Mouse (Mus musculus) kidney, adult 2 months (tissue): ENCODE measurements around the gene Tm9sf2. TPM values are rescaled to one million over a fixed set of nuclear protein-coding genes. Genes with fewer than 3 reads are reported as not detected.

Experiments
- DNase-seq: peaks from one replicate; pipeline ENCODE4 v3.0.0; 2021
- H3K27ac ChIP-seq: fragments of 200-500 bp; 2 replicates; pipeline ENCODE4 v1.5.1; 2012; ENCODE audit warnings: low read depth, low read length, control low read depth, inconsistent platforms; ENCODE audit not compliant: insufficient read depth
- H3K27me3 ChIP-seq: fragments of 200-500 bp; replicated peaks from 2 replicates; pipeline ENCODE4 v1.6.1; 2012; ENCODE audit warnings: mild to moderate bottlenecking, moderate library complexity, low read length, inconsistent platforms; ENCODE audit not compliant: control insufficient read depth, insufficient read depth
- H3K36me3 ChIP-seq: fragments of 200-500 bp; 2 replicates; pipeline ENCODE4 v1.6.1; 2012; ENCODE audit warnings: mild to moderate bottlenecking, moderate library complexity, low read length, inconsistent platforms; ENCODE audit not compliant: control insufficient read depth, insufficient read depth
- H3K4me1 ChIP-seq: fragments of 200-500 bp; 2 replicates; pipeline ENCODE4 v1.6.1; 2011; ENCODE audit warnings: low read length; ENCODE audit not compliant: control insufficient read depth, insufficient read depth
- H3K4me3 ChIP-seq: fragments of 200-500 bp; 2 replicates; pipeline ENCODE4 v1.5.1; 2011; ENCODE audit warnings: mild to moderate bottlenecking, low read depth, low read length, control low read depth; ENCODE audit not compliant: insufficient read depth
- CTCF ChIP-seq: fragments of 200-500 bp; conservative IDR thresholded peaks from 2 replicates; pipeline ENCODE4 v1.5.1; 2011; ENCODE audit warnings: low read depth, mild to moderate bottlenecking, control low read depth, low read length, moderate library complexity, mixed read lengths; ENCODE audit not compliant: insufficient read depth, insufficient read length
- POLR2A ChIP-seq: fragments of 200-500 bp; IDR thresholded peaks from one replicate; pipeline ENCODE4 v1.6.1; 2011; ENCODE audit warnings: low read depth, low read length, control low read depth
- WGBS: fragments of 180-500 bp; shearing (Covaris S2); methylation state at CpG from one replicate; pipeline ENCODE4 v1.1.7; 2018; 5-methylcytosine and 5-hydroxymethylcytosine counted together
- polyA plus RNA-seq: library from polyadenylated mRNA; depleted of rRNA; stranded (reverse); fragments of >200 nt; gene quantifications from 2 replicates; pipeline ENCODE4 v1.2.3, GENCODE M21; 2012

The Tm9sf2 gene
- polyA plus RNA-seq, 1 experiment = 136 TPM

DNA sequence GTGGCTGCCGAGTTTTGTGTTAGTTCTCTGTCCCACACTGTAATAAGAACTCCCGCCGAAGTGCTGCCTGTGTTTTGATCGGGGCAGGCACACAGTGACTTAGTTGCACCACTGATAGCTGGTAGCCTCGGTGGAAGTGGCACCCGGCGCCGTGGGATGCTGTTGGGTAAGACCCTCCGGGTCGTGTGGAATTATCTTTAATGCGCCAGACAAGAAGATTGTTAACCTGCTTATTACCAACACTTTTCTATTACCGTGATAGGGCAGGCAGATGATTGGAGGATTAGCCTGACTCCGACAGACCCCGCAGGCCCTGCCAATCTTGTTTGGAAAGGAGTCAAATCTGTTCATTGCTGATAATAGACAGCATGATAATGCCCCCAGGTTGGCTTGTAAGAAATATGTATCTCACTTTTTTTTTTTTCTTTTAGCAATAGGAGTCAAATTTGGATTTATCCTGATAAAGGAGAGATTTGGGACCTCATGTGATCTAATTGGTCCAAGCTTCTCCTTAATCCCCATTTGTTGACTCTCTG lies 69.5 kb downstream of the Tm9sf2 start:
- H3K27me3 ChIP-seq = no peaks in the 10 kb centered on the region
- no peaks in the 10 kb centered on the region for H3K36me3 ChIP-seq

DNA sequence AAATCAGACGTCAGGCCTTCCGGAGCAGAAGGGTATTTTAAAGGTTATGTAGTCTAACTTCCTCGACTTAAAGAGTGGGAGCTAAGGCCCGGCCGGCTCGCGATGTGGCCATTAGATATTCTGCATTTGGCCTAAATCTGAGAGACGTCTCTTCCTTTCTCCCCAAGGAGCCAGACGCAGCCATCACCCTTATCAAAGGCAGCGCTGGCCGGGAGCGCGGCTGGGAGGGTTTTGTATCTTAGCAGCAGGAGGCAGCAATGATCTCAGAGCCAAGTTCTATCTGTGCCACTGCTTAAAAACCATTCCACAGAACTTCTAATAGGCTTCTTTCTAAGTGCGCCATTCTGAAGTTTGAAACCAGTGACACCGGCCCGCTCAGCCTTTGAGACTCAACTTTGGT lies 72.4 kb downstream of the Tm9sf2 start:
- H3K27ac ChIP-seq = no peak overlapping the region
- DNase-seq = no peak
- H3K27me3 ChIP-seq = no peaks in the 10 kb centered on the region
- TF ChIP-seq POLR2A = no peak
- no peak for TF ChIP-seq CTCF
- H3K4me1 ChIP-seq = peaks cover 3% of the 10 kb centered on the region; the same call in 1 of the 2 replicates
- H3K36me3 ChIP-seq = no peaks in the 10 kb centered on the region
- 87% methylated on average over 16 of the region's 16 CpGs for WGBS
- no peak overlapping the region for H3K4me3 ChIP-seq

More for the DNA sequence above, 69.5 kb downstream of the Tm9sf2 start:
- Histone ChIP-seq H3K4me3 (no peak overlapping the region), H3K4me1 (no peaks in the 10 kb centered on the region), H3K27ac (no peak overlapping the region)
- TF ChIP-seq CTCF (no peak), POLR2A (no peak)
- WGBS = 85% methylated on average over 14 of the region's 14 CpGs
- no peak for DNase-seq

DNA sequence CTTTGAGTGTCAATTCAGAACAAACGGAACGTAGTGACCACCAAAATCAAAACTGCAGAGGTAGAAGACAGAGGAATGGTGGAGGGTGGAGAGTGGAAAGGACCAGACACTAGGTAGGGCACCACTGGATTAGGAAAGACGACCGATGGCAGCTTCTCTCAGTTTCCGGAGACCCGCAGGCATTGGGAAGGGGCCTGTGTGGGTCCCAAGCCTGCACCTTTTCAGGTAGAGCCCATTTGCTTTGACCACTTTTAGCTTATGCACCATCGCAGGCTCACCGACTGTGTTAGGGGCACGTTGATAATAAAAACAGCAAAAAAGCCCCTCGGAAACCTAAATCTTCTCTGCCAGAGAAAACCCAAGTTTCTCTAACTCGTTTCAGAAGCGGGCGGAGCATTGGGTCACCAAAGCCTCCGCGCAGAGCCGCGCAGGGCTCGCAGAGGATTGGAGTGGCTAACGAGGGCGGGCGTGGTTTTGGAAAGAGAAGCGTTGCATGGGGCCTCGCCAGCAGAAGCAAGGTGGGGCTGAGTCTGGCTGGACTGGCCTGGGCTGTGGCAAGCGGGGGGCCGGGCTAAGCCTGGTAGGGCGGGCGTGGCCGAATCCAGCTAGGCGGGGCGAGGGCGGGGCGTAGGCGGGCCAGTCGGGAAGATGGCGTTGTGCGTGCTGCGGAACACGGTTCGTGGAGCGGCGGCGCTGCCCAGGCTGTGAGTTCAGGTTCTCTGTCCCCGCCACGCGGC lies 74.4 kb downstream of the Tm9sf2 start, which contains the start of gene Clybl:
Gene Clybl, plus strand, starts transcription at position 627 of the 737 bp plus-strand sequence.
- H3K27ac ChIP-seq = peak within 1 kb of the TSS; percentile 27; the same call in 1 of the 2 replicates

DNA sequence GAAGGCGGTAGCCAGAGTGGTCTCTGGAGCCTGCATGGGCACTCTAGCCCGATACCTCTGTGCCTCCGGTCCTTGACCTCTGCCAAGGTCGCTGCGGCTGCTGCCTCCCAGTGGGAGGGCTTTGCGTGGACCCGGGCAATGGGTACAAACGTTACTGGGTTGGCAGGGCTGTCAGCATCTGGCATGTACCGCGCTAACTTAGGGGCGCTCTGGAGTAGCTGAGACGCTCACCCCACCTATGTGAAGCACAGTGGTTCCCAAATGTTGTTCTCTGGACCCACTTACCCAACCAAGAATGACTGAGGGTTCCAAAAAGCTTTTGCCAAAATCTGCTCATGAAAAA lies 74.9 kb downstream of the Tm9sf2 start:
- peaks cover 3% of the 10 kb centered on the region; the same call in 1 of the 2 replicates for H3K4me1 ChIP-seq
- TF ChIP-seq CTCF = 0 out of 2 replicates have a peak, but pooled peaks have one; percentile 14
- no peak for TF ChIP-seq POLR2A
- peak overlapping the region; percentile 76 for H3K4me3 ChIP-seq
- DNase-seq = no peak
- peak overlapping the region; percentile 27; the same call in 1 of the 2 replicates for H3K27ac ChIP-seq
- WGBS = under 1% methylated on average over 12 of the region's 12 CpGs
- no peaks in the 10 kb centered on the region for H3K36me3 ChIP-seq
- H3K27me3 ChIP-seq = no peaks in the 10 kb centered on the region

More for the DNA sequence above, 74.4 kb downstream of the Tm9sf2 start, which contains the start of gene Clybl:
- Histone ChIP-seq H3K27me3 (no peaks in the 10 kb centered on the region), H3K4me3 (peak within 1 kb of the TSS; percentile 76), H3K4me1 (peaks cover 3% of the 10 kb centered on the region; the same call in 1 of the 2 replicates), H3K36me3 (no peaks in the 10 kb centered on the region)
- 5% methylated on average over 45 of the region's 45 CpGs for WGBS
- TF ChIP-seq CTCF = no peak
- peak; percentile 67 for TF ChIP-seq POLR2A
- peak; percentile 98 for DNase-seq

- no peak for TF ChIP-seq CTCF
- no peak for TF ChIP-seq POLR2A
- H3K27me3 ChIP-seq = no peaks in the 10 kb centered on the region
- H3K4me3 ChIP-seq = no peak overlapping the region
- H3K27ac ChIP-seq = no peak overlapping the region
- H3K36me3 ChIP-seq = no peaks in the 10 kb centered on the region
- no peak for DNase-seq
- peaks cover 3% of the 10 kb centered on the region; the same call in 1 of the 2 replicates for H3K4me1 ChIP-seq
- WGBS = 60% methylated on average over 6 of the region's 6 CpGs
Measured at GRCm38 (mm10) chr14:122182220-122182619, 75.4 kb downstream of the Tm9sf2 start.

DNA sequence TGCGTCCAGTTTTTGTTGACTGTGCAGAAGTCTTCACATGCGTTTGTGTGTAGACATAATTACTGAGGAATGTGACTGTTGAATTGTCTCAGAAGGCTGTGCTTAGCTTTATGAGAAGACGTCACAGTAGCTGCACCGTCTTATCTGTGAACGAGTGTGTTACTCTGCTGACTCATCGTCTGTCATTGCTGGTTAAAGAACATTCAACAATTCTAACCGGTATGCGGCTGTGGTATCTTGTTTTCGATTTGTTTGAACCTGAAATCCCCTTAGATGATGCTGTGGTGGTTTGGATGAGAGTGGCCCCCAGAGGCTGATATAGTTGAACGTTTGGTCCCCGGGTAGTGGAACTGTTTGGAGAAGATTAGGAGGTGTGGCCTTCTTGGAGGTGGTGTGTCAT lies 77.1 kb downstream of the Tm9sf2 start:
- TF ChIP-seq POLR2A (no peak), CTCF (no peak)
- peaks cover 3% of the 10 kb centered on the region; the same call in 1 of the 2 replicates for H3K4me1 ChIP-seq
- WGBS = 83% methylated on average over 11 of the region's 11 CpGs
- DNase-seq = no peak
- H3K4me3 ChIP-seq = no peak overlapping the region
- no peaks in the 10 kb centered on the region for H3K27me3 ChIP-seq
- no peaks in the 10 kb centered on the region for H3K36me3 ChIP-seq
- H3K27ac ChIP-seq = no peak overlapping the region

- 84% methylated on average over 5 of the region's 5 CpGs for WGBS
- no peaks in the 10 kb centered on the region for H3K27me3 ChIP-seq
- H3K4me1 ChIP-seq = no peaks in the 10 kb centered on the region
- no peak overlapping the region for H3K27ac ChIP-seq
- no peak for DNase-seq
- no peaks in the 10 kb centered on the region for H3K36me3 ChIP-seq
- no peak for TF ChIP-seq CTCF
- TF ChIP-seq POLR2A = no peak
- H3K4me3 ChIP-seq = no peak overlapping the region
Measured at GRCm38 (mm10) chr14:122188250-122188649, 81.4 kb downstream of the Tm9sf2 start.
